8 mouse cellular contexts compared by ENCODE assay signal in the genomic region with DNA sequence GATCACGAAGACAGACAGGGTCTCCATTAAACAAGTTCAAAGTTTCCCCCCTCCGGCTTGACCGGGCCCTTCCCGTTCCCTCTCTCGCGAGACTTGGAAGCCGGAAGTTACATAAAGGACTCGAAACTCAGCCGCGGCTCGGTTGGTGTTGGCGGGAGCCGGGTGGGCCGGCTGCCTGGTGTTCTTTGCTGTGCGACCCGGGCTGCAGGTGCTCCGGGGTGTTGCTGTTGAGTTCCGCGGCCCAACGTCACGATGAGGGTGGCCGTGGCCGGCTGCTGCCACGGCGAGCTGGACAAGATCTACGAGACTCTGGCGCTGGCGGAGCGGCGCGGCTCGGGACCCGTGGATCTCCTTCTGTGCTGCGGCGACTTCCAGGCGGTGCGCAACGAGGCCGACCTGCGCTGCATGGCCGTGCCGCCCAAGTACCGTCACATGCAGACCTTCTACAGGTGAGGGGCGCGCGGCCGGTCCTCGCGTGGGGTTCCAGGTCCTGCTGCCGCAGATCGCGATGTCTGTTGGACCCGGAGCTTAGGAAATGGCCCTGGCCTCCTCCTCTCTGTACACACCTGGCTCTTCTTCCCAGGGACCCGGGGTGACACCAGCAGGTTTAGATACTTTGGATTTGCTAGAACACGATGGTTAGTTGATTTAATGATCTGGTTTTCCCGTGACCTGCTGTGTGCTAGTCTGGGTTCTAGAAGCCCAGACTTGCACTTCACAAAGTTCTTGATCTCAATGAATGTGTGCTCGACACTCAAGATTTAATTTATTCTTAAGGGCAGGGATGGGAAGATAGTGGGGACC. TPM values are rescaled to one million over a fixed set of nuclear protein-coding genes. Genes with fewer than 3 reads are reported as not detected.
DNase-seq lines count a peak whose midpoint lies in the region; ATAC-seq lines count a peak whose summit lies in the region.

Gene Dbr1 (plus strand): TSS at position 123 of the 804 bp plus-strand sequence.

- H3K36me3 ChIP-seq in forebrain, embryonic 10.5 days (replicated peaks) = peaks cover 30% of the 10 kb centered on the region
- H3K36me3 ChIP-seq in heart, embryonic 16.5 days (ENCODE audit: control insufficient read depth, insufficient read depth) = no peaks in the 10 kb centered on the region
- peaks cover 21% of the 10 kb centered on the region for H3K36me3 ChIP-seq in liver, embryonic 15.5 days (replicated peaks)
- peaks cover 6% of the 10 kb centered on the region for H3K36me3 ChIP-seq in neural tube, embryonic 12.5 days

- DNase-seq in c-Kit-negative CD71-positive TER-119-positive erythroid progenitor cells, embryonic 14.5 days (ENCODE audit: low read depth, low spot score) = peak; percentile 84
- peak; percentile 90 for DNase-seq in forebrain, embryonic 10.5 days (ENCODE audit: extremely low spot score, low spot score)
- peak; percentile 96 to 97 for DNase-seq in kidney, postnatal 36 days
- peak; percentile 85 for DNase-seq in telencephalon, adult 2 months (ENCODE audit: low read depth, low spot score)

- peaks cover 12% of the 10 kb centered on the region for H3K4me1 ChIP-seq in forebrain, embryonic 10.5 days
- H3K4me1 ChIP-seq in heart, embryonic 16.5 days (ENCODE audit: control insufficient read depth, insufficient read depth, low read length) = peaks cover 9% of the 10 kb centered on the region
- peaks cover 25% of the 10 kb centered on the region for H3K4me1 ChIP-seq in liver, embryonic 15.5 days (replicated peaks)
- peaks cover 11% of the 10 kb centered on the region for H3K4me1 ChIP-seq in neural tube, embryonic 12.5 days

- H3K27ac ChIP-seq in forebrain, embryonic 10.5 days = peak within 1 kb of the TSS; percentile 94
- peak within 1 kb of the TSS; percentile 83 for H3K27ac ChIP-seq in heart, embryonic 16.5 days (ENCODE audit: low read length)
- peak within 1 kb of the TSS; percentile 88 for H3K27ac ChIP-seq in liver, embryonic 15.5 days (replicated peaks)
- H3K27ac ChIP-seq in neural tube, embryonic 12.5 days = peak within 1 kb of the TSS; percentile 47; the same call in 1 of the 2 replicates

- H3K27me3 ChIP-seq in forebrain, embryonic 10.5 days (ENCODE audit: poor library complexity, severe bottlenecking) = peaks cover 14% of the 10 kb centered on the region
- H3K27me3 ChIP-seq in heart, embryonic 16.5 days (ENCODE audit: control insufficient read depth, insufficient read depth, low read length) = no peaks in the 10 kb centered on the region; the same call in 1 of the 2 replicates
- H3K27me3 ChIP-seq in liver, embryonic 15.5 days = no peaks in the 10 kb centered on the region
- H3K27me3 ChIP-seq in neural tube, embryonic 12.5 days (replicated peaks) = no peaks in the 10 kb centered on the region; the same call in 1 of the 2 replicates

- H3K4me2 ChIP-seq in heart, embryonic 16.5 days (ENCODE audit: low read depth, low read length) = peak within 1 kb of the TSS; percentile 81
- peak within 1 kb of the TSS; percentile 71 for H3K4me2 ChIP-seq in liver, embryonic 15.5 days
- peak within 1 kb of the TSS; percentile 82 for H3K4me2 ChIP-seq in neural tube, embryonic 12.5 days (replicated peaks)

- under 1% methylated on average over 57 of the region's 57 CpGs for WGBS in forebrain, embryonic 10.5 days
- under 1% methylated on average over 57 of the region's 57 CpGs for WGBS in heart, embryonic 16.5 days
- under 1% methylated on average over 57 of the region's 57 CpGs for WGBS in liver, embryonic 15.5 days (ENCODE audit: insufficient replicate concordance)
- under 1% methylated on average over 57 of the region's 57 CpGs for WGBS in neural tube, embryonic 12.5 days

- peak within 1 kb of the TSS; percentile 88 for H3K9ac ChIP-seq in heart, embryonic 16.5 days (ENCODE audit: low read length)
- H3K9ac ChIP-seq in liver, embryonic 15.5 days = peak within 1 kb of the TSS; percentile 90
- H3K9ac ChIP-seq in neural tube, embryonic 12.5 days = peak within 1 kb of the TSS; percentile 91

- no peaks in the 10 kb centered on the region for H3K9me3 ChIP-seq in forebrain, embryonic 10.5 days
- H3K9me3 ChIP-seq in heart, embryonic 16.5 days (replicated peaks; ENCODE audit: control insufficient read depth, low read length) = no peaks in the 10 kb centered on the region
- no peaks in the 10 kb centered on the region for H3K9me3 ChIP-seq in liver, embryonic 15.5 days (replicated peaks)
- no peaks in the 10 kb centered on the region for H3K9me3 ChIP-seq in neural tube, embryonic 12.5 days

- H3K4me3 ChIP-seq in forebrain, embryonic 10.5 days = peak within 1 kb of the TSS; percentile 72
- peak within 1 kb of the TSS; percentile 76 for H3K4me3 ChIP-seq in heart, embryonic 16.5 days (ENCODE audit: low read length)
- peak within 1 kb of the TSS; percentile 94 for H3K4me3 ChIP-seq in liver, embryonic 15.5 days (replicated peaks)
- H3K4me3 ChIP-seq in neural tube, embryonic 12.5 days = peak within 1 kb of the TSS; percentile 94

- peak; percentile 97 for ATAC-seq in CD4-positive, CD25-positive, alpha-beta regulatory T cell, adult 4 months
- ATAC-seq in heart, embryonic 16.5 days (replicated peaks; ENCODE audit: extremely low read depth, insufficient read depth, low FRiP score) = peak; percentile 94
- ATAC-seq in liver, embryonic 15.5 days (ENCODE audit: insufficient read depth) = peak; percentile 91
- peak; percentile 96 for ATAC-seq in neural tube, embryonic 12.5 days (ENCODE audit: low FRiP score, low read depth)

RNA-seq across cellular contexts. Expression of gene Dbr1, which starts in this region (rescaled TPM):
- polyA plus RNA-seq in CD4-positive, CD25-positive, alpha-beta regulatory T cell, adult 4 months (2017; shearing (Covaris generic)) = 10 to 100 TPM; 30.3 to 30.7 TPM
- polyA plus RNA-seq in forebrain, embryonic 10.5 days (2016; fragmentation: Nextera tagmentation; extraction: Ambion mirVana) = 49.7 and 52.6 TPM in 2 replicates
- 16.2 and 17.2 TPM in 2 replicates for polyA plus RNA-seq in heart, embryonic 16.5 days (2015; fragmentation: Nextera tagmentation; extraction: Ambion mirVana)
- polyA plus RNA-seq in liver, embryonic 15.5 days (2015; fragmentation: Nextera tagmentation; extraction: Ambion mirVana) = 16.0 and 16.3 TPM in 2 replicates
- 28.1 and 28.8 TPM in 2 replicates for polyA plus RNA-seq in neural tube, embryonic 12.5 days (2016; fragmentation: Nextera tagmentation; extraction: Ambion mirVana)

Comparison
In these comparisons a context has a peak if more than half of its experiments do, and no peak if none do; other contexts are left out.
1. Peak in every context shown above with its lines: DNase-seq, ATAC-seq, H3K4me3 ChIP-seq and H3K27ac ChIP-seq.